Mouse (Mus musculus) urinary bladder, adult 2 months (tissue): Measurements from ENCODE around the gene Slc25a38. TPM values are rescaled to one million over a fixed set of nuclear protein-coding genes. Genes with fewer than 3 reads are reported as not detected.

ENCODE experiments used
- DNase-seq: peaks from one replicate; pipeline ENCODE4 v3.0.0; 2022; ENCODE audit warnings: low spot score
- polyA plus RNA-seq: library from polyadenylated mRNA; depleted of rRNA; stranded (reverse); fragments of >200 nt; gene quantifications from 2 replicates; pipeline ENCODE4 v1.2.3, GENCODE M21; 2012; rRNA removed

The Slc25a38 gene
- 23.8 and 25.0 TPM in 2 replicates for polyA plus RNA-seq

- peak; percentile 82 for DNase-seq
Observed at GRCm38 (mm10) chr9:120110211-120111018, at the start of gene Slc25a38. Gene Slc25a38, plus strand, starts transcription at chr9:120110374.

GRCm38 (mm10) chr9:120064317-120064716 is 45.9 kb upstream of the Slc25a38 start:
- no peak for DNase-seq

GRCm38 (mm10) chr9:120067609-120068008 is 42.6 kb upstream of the Slc25a38 start:
- DNase-seq: no peak

GRCm38 (mm10) chr9:120068047-120068446 is 42.1 kb upstream of the Slc25a38 start:
- DNase-seq: no peak

GRCm38 (mm10) chr9:120069779-120070178 is 40.4 kb upstream of the Slc25a38 start, which contains the start of gene Cx3cr1:
Gene Cx3cr1, minus strand, starts transcription at chr9:120069879.
- no peak for DNase-seq

GRCm38 (mm10) chr9:120071251-120071650 is 38.9 kb upstream of the Slc25a38 start:
- no peak for DNase-seq

GRCm38 (mm10) chr9:120073169-120073568 is 37.0 kb upstream of the Slc25a38 start:
- DNase-seq: peak; percentile 52

GRCm38 (mm10) chr9:120074516-120074915 is 35.7 kb upstream of the Slc25a38 start:
- no peak for DNase-seq

- no peak for DNase-seq
Observed at GRCm38 (mm10) chr9:120078241-120078640, 31.9 kb upstream of the Slc25a38 start.

- no peak for DNase-seq
Observed at GRCm38 (mm10) chr9:120079901-120080300, 30.3 kb upstream of the Slc25a38 start.

- no peak for DNase-seq
Observed at GRCm38 (mm10) chr9:120080546-120081108, 29.5 kb upstream of the Slc25a38 start.

- no peak for DNase-seq
Observed at GRCm38 (mm10) chr9:120081247-120081646, 28.9 kb upstream of the Slc25a38 start.

- no peak for DNase-seq
Observed at GRCm38 (mm10) chr9:120081967-120082366, 28.2 kb upstream of the Slc25a38 start.

- no peak for DNase-seq
Observed at GRCm38 (mm10) chr9:120082691-120083090, 27.5 kb upstream of the Slc25a38 start.

- no peak for DNase-seq
Observed at GRCm38 (mm10) chr9:120083158-120083894, 26.8 kb upstream of the Slc25a38 start.

GRCm38 (mm10) chr9:120084406-120084805 is 25.8 kb upstream of the Slc25a38 start:
- DNase-seq: no peak

GRCm38 (mm10) chr9:120089125-120089524 is 21.0 kb upstream of the Slc25a38 start:
- DNase-seq: no peak

- DNase-seq: no peak
Observed at GRCm38 (mm10) chr9:120091086-120091485, 19.1 kb upstream of the Slc25a38 start.

GRCm38 (mm10) chr9:120091696-120092238 is 18.4 kb upstream of the Slc25a38 start, which contains the start of gene Ccr8:
Gene Ccr8, plus strand, starts transcription at chr9:120092114.
- DNase-seq: no peak

- no peak for DNase-seq
Observed at GRCm38 (mm10) chr9:120093701-120094100, 16.5 kb upstream of the Slc25a38 start.

- no peak for DNase-seq
Observed at GRCm38 (mm10) chr9:120095886-120096285, 14.3 kb upstream of the Slc25a38 start.

- no peak for DNase-seq
Observed at GRCm38 (mm10) chr9:120098682-120099081, 11.5 kb upstream of the Slc25a38 start.
